Mouse (Mus musculus) left cerebral cortex, adult 11 months (tissue): Measurements from ENCODE around the gene Lrtm2.
"Not testable (repeated sequence)": the region's sequence is repeated elsewhere in the genome, so short reads cannot be mapped to it uniquely, and the experiment has no call there.

Source experiments
- DNase-seq: peaks from one replicate; pipeline ENCODE4 v3.0.0; 2022; ENCODE audit warnings: low spot score

Gene Lrtm2

DNA sequence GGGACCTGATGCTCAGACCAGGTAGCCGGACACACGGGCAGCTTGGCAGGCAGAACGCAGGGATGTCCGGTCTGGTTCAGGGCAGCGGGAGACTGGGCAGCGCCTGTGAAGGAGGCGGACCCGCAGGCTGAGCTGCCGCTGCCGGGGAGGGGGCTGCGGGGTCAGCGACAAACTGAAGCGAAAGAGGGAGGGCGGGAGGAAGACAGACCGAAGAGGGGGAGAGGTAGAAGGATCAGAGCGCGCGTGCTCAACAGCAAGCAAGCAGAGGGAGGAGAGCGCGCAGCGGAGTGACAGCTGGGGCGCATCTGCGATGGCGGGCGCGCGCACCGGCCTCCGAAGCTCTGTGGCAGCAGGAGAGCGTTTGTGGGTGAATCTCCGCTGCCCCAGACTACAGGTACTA is at the start of gene Lrtm2:
Gene Lrtm2 (minus strand): TSS at position 261 of the 400 bp plus-strand sequence.
- DNase-seq, result peak; percentile 72

GRCm38 (mm10) chr6:119378631-119379030 is 48.1 kb upstream of the Lrtm2 start:
- DNase-seq, result no peak

- no peak for DNase-seq
These were observed 47.0 kb upstream of the Lrtm2 start for GRCm38 (mm10) chr6:119377613-119378012.

DNA sequence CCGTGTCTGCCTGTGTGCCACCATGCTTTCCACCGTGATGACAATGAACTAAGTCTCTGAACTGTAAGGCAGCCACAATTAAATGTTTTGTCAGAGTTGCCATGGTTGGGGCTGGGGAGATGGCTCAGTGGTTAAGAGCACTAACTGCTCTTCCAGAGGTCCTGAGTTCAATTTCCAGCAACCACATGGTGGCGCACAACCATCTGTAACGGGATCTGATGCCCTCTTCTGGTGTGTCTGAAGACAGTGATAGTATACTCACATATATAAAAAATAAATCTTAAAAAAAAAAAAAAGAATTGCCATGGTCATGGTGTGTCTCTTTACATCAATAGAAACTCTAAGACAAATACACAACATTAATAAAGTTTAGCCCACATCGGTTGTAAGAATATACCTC is 44.5 kb upstream of the Lrtm2 start:
- no peak for DNase-seq

DNA sequence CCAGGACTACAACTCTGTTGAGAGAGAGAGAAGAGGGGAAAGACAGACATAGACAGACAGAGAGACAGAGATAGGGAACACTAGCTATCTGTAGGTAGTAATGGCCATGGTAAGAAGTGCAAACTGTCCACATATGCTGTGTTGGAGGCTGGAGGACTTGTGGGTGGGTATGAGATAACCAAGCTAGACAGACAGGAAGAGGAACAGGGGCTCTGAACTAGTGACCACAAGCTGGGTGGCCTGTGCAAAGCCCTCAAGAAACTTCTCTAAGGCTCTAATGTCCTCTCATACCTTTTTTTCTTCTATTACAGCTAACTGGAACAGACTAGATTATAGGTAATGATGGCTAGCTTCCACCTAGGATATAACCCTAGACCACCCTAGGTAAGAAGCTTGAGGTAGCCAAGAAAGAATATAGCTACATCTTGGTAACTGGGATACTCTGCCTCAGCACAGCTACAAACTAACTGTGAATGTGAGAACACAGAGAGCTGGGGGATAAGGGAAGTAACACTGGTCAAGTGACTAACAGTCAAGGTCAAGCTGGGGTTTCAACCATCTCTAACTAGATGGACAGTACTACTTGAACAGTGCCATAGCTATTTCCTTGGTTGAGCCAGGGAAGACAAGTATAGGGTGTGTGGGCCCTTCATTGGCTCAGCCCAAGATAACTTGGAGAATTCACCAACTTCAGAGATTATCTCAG is 42.6 kb upstream of the Lrtm2 start:
- no peak for DNase-seq

DNA sequence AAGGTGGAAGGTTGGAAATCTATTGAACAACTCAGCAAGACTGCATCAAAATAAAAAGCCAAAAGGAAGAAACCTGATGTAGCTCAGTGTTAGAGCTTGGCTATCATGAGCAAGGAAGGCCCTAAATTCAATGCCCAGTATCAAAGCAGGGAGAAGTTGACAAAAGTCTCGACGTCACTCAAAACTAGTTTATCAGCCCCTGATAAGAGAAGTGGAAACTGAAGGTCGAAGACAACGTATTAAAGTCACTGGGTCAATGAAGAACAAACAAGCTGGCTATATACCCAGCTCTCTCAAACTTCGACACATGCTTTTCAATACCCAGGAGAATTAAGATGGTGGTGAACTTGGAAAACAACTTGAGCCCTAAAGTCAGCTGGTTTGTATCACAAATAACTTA is 41.7 kb upstream of the Lrtm2 start:
- DNase-seq, result no peak

DNA sequence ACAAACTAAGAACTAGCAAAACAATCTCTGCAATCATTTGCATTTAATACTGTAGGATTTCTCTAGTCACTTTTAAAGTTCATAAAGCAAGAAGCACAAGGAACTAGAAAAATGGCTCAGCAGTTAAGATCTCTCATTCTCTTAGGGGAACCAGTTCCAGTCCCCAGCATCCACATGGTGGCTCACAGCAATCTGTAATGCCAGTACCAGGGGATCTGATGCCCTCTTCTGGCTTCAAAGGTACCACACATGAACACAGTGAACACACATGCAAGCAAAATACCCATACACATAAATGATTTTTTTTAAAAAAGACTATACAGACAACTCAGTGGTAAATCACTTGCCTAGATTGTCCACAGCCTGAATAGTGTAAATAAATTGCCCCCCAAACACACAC is 41.1 kb upstream of the Lrtm2 start:
- DNase-seq, result no peak

- no peak for DNase-seq
These were observed 36.8 kb upstream of the Lrtm2 start for GRCm38 (mm10) chr6:119367382-119367781.

DNA sequence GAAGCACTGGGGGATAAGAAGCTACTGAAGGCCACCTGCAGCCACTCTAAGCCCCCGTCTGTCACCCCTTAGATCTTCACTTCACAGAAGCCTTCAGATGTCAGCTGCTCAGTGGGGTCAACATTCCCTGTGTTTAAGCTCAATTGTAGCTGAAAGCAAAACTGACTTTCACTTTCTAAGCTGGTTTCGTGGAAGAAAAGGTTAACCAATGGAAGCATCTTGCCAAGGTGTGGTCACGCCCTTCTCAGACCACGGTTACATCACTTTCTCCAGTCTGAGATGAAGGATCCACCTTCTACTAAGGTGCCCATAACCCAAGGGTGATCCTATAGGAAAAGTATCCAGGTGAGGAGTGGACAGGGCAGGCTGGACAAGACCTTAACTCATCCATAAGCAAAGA is 36.2 kb upstream of the Lrtm2 start:
- not testable (repeated sequence) for DNase-seq

DNA sequence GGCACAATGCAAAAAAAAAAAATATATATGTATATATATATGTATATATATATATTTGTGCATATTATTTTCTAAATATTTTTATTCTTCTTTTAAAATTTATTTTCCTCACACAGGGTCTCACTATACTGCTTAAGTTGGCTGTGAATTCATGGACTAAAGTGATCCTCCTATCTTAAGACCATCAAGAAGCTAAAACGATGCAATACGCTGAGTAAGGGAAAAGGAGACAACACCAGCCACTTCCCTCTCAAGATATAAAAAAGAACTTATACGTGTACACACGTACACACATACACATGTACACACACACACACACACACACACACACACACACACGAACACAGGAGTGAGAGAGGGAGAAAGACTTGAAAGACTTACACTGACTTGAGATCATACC is 33.0 kb upstream of the Lrtm2 start:
- no peak for DNase-seq

- DNase-seq, result no peak
These were observed 30.5 kb upstream of the Lrtm2 start for GRCm38 (mm10) chr6:119360925-119361702.

- not testable (repeated sequence) for DNase-seq
These were observed 29.7 kb upstream of the Lrtm2 start for GRCm38 (mm10) chr6:119360250-119360649.

DNA sequence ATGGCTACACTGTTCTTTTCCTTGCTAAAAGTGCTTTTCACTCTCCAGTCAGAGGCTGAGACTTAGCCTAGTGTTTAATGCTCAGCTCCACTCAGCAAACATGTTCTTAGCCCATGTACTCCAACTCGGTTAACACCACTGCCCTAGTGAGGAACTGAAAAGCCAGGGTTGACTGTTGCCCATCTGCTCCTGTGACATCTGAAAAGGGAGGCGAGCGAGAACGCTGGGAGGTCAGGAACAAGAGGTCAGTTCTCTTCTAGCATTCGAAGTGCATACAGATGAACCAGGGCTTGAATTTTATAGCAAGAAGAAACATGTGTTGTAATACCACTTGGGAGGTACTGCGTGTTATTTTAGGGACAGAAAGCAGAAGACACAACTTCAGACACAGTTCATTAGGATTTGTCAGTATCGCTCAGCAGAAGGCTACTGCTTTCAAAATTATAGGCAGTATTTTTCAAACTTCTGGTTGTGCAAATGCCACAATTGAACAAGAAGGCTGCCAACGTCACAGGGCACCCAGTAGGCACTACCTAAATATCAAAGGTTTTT is 27.5 kb upstream of the Lrtm2 start:
- no peak for DNase-seq

DNA sequence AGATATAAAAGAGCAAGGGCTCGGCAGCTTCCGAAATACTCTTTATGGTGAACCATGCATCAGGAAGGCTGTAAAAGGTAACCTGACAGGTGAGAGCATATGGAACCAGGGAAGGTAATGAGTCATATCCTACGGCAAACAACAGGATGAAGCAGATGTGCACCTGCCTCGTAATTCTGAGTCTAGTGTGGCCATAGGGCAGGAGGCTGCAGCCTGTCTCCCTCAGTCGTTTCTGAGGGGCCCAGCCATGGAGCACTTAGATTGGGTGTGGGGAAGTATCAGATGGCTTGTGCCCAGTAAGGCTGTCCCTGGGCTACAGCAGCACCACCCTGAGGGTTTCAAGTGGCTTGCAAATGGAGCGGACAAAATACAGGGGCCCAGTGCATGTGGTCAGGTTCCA is 21.9 kb upstream of the Lrtm2 start:
- DNase-seq, result no peak

- no peak for DNase-seq
These were observed 21.1 kb upstream of the Lrtm2 start for GRCm38 (mm10) chr6:119351656-119352055.

DNA sequence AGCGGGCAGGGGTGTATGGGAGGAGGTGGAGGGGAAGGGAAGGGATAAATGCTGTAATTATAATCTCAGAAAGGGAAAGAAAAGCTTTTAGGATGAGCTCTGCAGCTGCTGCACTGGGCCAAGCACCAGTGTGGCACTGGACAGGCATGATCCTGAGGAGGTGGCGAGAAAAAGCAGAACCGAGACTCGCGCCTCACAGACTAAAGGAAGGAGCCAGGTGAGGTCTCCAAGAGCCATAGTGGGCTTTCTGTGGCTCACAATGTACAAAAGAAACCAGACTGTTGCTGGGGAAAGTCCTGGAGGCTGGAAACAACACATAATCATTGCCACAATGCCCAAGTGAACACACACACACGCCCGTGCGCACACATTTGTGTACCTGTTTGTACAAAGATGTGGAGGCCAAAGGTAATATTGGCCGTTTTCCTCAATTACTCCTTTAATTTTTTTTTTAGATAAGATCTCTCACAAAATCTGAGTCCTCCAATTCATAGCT is 20.2 kb upstream of the Lrtm2 start:
- no peak for DNase-seq

GRCm38 (mm10) chr6:119348234-119348633 is 17.7 kb upstream of the Lrtm2 start:
- peak; percentile 82 for DNase-seq

DNA sequence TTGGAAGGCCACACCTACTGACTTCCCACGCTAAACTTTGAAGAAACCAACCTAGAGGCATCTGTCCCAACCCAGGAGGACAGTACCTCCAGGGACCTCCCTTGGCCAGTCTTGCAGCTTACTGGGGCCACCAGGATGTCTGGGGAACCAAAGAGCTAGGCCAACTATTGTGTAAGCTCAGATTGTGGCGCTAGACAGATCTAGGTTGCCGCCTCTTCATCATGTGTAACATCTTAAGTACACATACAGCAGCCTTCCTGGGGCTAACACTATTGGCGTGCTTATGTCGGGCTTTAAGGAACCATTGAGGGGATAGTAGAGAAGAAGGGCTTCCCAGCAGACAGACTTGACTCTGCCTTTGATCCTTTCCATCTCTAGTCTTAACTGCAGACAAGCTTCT is 17.2 kb upstream of the Lrtm2 start:
- no peak for DNase-seq

GRCm38 (mm10) chr6:119346257-119346656 is 15.7 kb upstream of the Lrtm2 start:
- DNase-seq, result no peak

DNA sequence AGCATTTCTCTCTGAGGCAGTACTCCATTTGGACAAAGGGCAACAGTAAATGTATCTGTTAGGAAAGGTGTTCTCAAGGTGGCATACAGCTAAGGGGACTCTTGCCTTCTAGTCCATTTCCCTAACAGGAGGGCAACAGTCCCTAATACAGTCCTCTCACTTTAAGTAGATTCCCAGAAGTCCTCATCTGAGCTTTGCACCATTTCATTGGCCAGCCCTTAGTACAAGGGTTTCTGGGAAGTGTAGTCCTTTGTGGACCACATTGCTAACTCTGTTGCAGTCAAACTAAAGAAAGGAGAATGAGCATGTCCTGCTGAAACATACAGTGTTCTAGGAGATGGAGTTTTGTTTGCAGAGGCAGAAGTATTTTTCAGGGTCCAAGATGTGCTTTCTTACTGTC is 10.8 kb upstream of the Lrtm2 start:
- DNase-seq, result no peak

DNA sequence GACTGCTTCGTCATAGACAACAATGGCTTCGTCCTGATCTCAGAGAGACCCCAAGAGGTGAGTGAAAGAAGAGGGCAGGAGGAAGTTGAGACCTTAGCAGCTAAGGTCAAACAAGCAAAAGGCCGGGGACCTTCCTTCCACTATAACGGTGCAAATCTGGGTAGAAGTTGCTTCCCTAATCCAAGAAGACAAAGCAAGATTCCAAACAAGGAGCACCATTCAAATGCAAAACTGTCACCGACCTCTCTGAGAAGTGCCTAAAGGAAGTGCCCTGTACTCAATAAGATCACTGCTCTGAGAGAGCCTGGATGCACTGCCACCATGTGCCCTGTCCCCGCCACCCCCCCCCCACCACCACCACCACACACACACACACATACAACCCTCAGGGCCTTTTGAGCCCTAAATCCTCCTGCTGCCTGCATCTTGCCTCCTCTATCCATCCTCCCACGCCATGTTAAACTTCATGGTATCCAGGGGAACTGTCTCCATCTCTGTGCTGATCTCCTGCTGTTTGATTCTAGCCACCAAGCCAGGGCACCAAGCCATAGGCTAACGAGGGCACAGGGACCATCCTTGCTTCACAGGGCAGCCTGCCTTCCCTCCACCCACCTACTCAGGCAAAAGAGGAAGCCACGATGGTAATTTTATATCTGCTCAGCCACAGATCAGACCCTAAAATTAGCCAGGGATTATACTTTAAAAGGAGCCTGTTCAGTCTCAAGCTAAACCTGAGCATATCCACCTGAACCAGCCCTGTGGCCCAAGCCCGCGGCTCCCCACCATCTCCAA is 7.8 kb upstream of the Lrtm2 start:
- DNase-seq, result no peak

DNA sequence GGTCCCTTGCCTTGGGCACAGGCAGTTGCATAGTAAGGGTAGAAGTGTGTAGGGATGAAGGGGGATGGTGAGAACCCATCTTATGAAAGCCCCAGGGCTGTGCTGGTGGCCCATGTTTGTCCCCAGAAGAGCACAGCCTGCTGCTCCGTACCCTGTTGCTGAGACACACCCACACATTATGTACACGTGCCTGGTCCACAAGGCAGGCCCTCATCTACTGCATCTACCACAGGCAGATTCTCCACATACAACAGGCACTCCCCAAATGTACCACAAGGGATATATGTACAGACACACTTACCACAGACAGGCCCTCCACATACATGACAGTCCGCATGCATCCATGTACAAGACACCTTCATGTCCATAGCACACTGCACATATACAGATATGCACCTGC is 6.7 kb upstream of the Lrtm2 start:
- DNase-seq, result no peak
